Mouse (Mus musculus): ENCODE measurements around the gene Tmem86b. TPM values are rescaled to one million over a fixed set of nuclear protein-coding genes. Genes with fewer than 3 reads are reported as not detected.
A peak's percentile ranks its signal among the peaks of the same experiment; 100 is the strongest.
"Not testable (repeated sequence)": the region's sequence is repeated elsewhere in the genome, so short reads cannot be mapped to it uniquely, and the experiment has no call there.

Tmem86b gene
- polyA plus RNA-seq, 1 experiment from 2014 or later, result 1.5 TPM

- Histone ChIP-seq H3K9me3 (ENCODE audit: control insufficient read depth, low read length) (no peaks in the 10 kb centered on the region), H3K4me2 (ENCODE audit: low read depth) (no peak overlapping the region), H3K4me1 (ENCODE audit: control insufficient read depth, insufficient read depth, low read length) (no peaks in the 10 kb centered on the region), H3K27me3 (ENCODE audit: control insufficient read depth, insufficient read depth, low read length) (no peaks in the 10 kb centered on the region), H3K4me3 (ENCODE audit: low read depth, low read length) (no peak overlapping the region), H3K27ac (ENCODE audit: low read depth, low read length) (no peak overlapping the region), H3K36me3 (ENCODE audit: control insufficient read depth, insufficient read depth, low read length) (no peaks in the 10 kb centered on the region), H3K9ac (ENCODE audit: low read length) (no peak overlapping the region)
- ATAC-seq (ENCODE audit: insufficient read depth, low FRiP score, low TSS enrichment) (no peak), DNase-seq (ENCODE audit: low spot score) (peak; percentile 22)
- 80% methylated on average over 14 of the region's 14 CpGs for WGBS
Measured at GRCm38 (mm10) chr7:4613740-4614403, 17.4 kb downstream of the Tmem86b start.

- Histone ChIP-seq H3K4me1 (ENCODE audit: control insufficient read depth, insufficient read depth, low read length) (no peaks in the 10 kb centered on the region), H3K27me3 (ENCODE audit: control insufficient read depth, insufficient read depth, low read length) (no peaks in the 10 kb centered on the region), H3K4me3 (ENCODE audit: low read depth, low read length) (no peak overlapping the region), H3K9me3 (ENCODE audit: control insufficient read depth, low read length) (no peaks in the 10 kb centered on the region), H3K9ac (ENCODE audit: low read length) (no peak overlapping the region), H3K36me3 (ENCODE audit: control insufficient read depth, insufficient read depth, low read length) (no peaks in the 10 kb centered on the region), H3K27ac (ENCODE audit: low read depth, low read length) (no peak overlapping the region), H3K4me2 (ENCODE audit: low read depth) (no peak overlapping the region)
- 91% methylated on average over 1 of the region's 1 CpGs for WGBS
- ATAC-seq (ENCODE audit: insufficient read depth, low FRiP score, low TSS enrichment) (no peak), DNase-seq (ENCODE audit: low spot score) (no peak)
Measured at GRCm38 (mm10) chr7:4612956-4613355, 18.3 kb downstream of the Tmem86b start.

- Histone ChIP-seq H3K9ac (ENCODE audit: low read length) (no peak overlapping the region), H3K36me3 (ENCODE audit: control insufficient read depth, insufficient read depth, low read length) (no peaks in the 10 kb centered on the region), H3K9me3 (ENCODE audit: control insufficient read depth, low read length) (no peaks in the 10 kb centered on the region), H3K4me3 (ENCODE audit: low read depth, low read length) (no peak overlapping the region), H3K4me2 (ENCODE audit: low read depth) (no peak overlapping the region), H3K27ac (ENCODE audit: low read depth, low read length) (no peak overlapping the region), H3K4me1 (ENCODE audit: control insufficient read depth, insufficient read depth, low read length) (no peaks in the 10 kb centered on the region), H3K27me3 (ENCODE audit: control insufficient read depth, insufficient read depth, low read length) (no peaks in the 10 kb centered on the region)
- 62% methylated on average over 8 of the region's 8 CpGs for WGBS
- DNase-seq (ENCODE audit: low spot score) (no peak), ATAC-seq (ENCODE audit: insufficient read depth, low FRiP score, low TSS enrichment) (no peak)
Measured at GRCm38 (mm10) chr7:4612386-4612785, 18.8 kb downstream of the Tmem86b start.

- WGBS, result 82% methylated on average over 12 of the region's 12 CpGs
Measured at GRCm38 (mm10) chr7:4611921-4612341, 19.3 kb downstream of the Tmem86b start.

GRCm38 (mm10) chr7:4611511-4611910 lies 19.7 kb downstream of the Tmem86b start:
- Histone ChIP-seq H3K9ac (ENCODE audit: low read length) (no peak overlapping the region), H3K27ac (ENCODE audit: low read depth, low read length) (no peak overlapping the region), H3K4me2 (ENCODE audit: low read depth) (no peak overlapping the region), H3K9me3 (ENCODE audit: control insufficient read depth, low read length) (no peaks in the 10 kb centered on the region), H3K36me3 (ENCODE audit: control insufficient read depth, insufficient read depth, low read length) (no peaks in the 10 kb centered on the region), H3K4me1 (ENCODE audit: control insufficient read depth, insufficient read depth, low read length) (no peaks in the 10 kb centered on the region), H3K27me3 (ENCODE audit: control insufficient read depth, insufficient read depth, low read length) (no peaks in the 10 kb centered on the region), H3K4me3 (ENCODE audit: low read depth, low read length) (no peak overlapping the region)
- DNase-seq (ENCODE audit: low spot score) (no peak), ATAC-seq (ENCODE audit: insufficient read depth, low FRiP score, low TSS enrichment) (no peak)
- 84% methylated on average over 12 of the region's 12 CpGs for WGBS

More at GRCm38 (mm10) chr7:4611921-4612341, 19.3 kb downstream of the Tmem86b start:
- H3K36me3 ChIP-seq (ENCODE audit: control insufficient read depth, insufficient read depth, low read length), result no peaks in the 10 kb centered on the region
- no peak for DNase-seq (ENCODE audit: low spot score)
- H3K9ac ChIP-seq (ENCODE audit: low read length), result no peak overlapping the region
- no peak overlapping the region for H3K4me2 ChIP-seq (ENCODE audit: low read depth)
- H3K4me3 ChIP-seq (ENCODE audit: low read depth, low read length), result no peak overlapping the region
- H3K9me3 ChIP-seq (ENCODE audit: control insufficient read depth, low read length), result no peaks in the 10 kb centered on the region
- no peak overlapping the region for H3K27ac ChIP-seq (ENCODE audit: low read depth, low read length)
- no peak for ATAC-seq (ENCODE audit: insufficient read depth, low FRiP score, low TSS enrichment)
- H3K27me3 ChIP-seq (ENCODE audit: control insufficient read depth, insufficient read depth, low read length), result no peaks in the 10 kb centered on the region
- no peaks in the 10 kb centered on the region for H3K4me1 ChIP-seq (ENCODE audit: control insufficient read depth, insufficient read depth, low read length)

- Histone ChIP-seq H3K9ac (ENCODE audit: low read length) (no peak overlapping the region), H3K4me3 (ENCODE audit: low read depth, low read length) (no peak overlapping the region), H3K27ac (ENCODE audit: low read depth, low read length) (no peak overlapping the region), H3K27me3 (ENCODE audit: control insufficient read depth, insufficient read depth, low read length) (no peaks in the 10 kb centered on the region), H3K4me2 (ENCODE audit: low read depth) (no peak overlapping the region), H3K36me3 (ENCODE audit: control insufficient read depth, insufficient read depth, low read length) (no peaks in the 10 kb centered on the region), H3K9me3 (ENCODE audit: control insufficient read depth, low read length) (no peaks in the 10 kb centered on the region), H3K4me1 (ENCODE audit: control insufficient read depth, insufficient read depth, low read length) (no peaks in the 10 kb centered on the region)
- ATAC-seq (ENCODE audit: insufficient read depth, low FRiP score, low TSS enrichment) (no peak), DNase-seq (ENCODE audit: low spot score) (no peak)
- 62% methylated on average over 5 of the region's 5 CpGs for WGBS
Measured at GRCm38 (mm10) chr7:4608002-4608401, 23.2 kb downstream of the Tmem86b start.

- no peak for DNase-seq (ENCODE audit: low spot score)
- Histone ChIP-seq H3K36me3 (ENCODE audit: control insufficient read depth, insufficient read depth, low read length) (no peaks in the 10 kb centered on the region), H3K4me3 (ENCODE audit: low read depth, low read length) (no peak within 1 kb of the TSS), H3K4me2 (ENCODE audit: low read depth) (no peak within 1 kb of the TSS), H3K27me3 (ENCODE audit: control insufficient read depth, insufficient read depth, low read length) (no peaks in the 10 kb centered on the region), H3K4me1 (ENCODE audit: control insufficient read depth, insufficient read depth, low read length) (no peaks in the 10 kb centered on the region), H3K9me3 (ENCODE audit: control insufficient read depth, low read length) (no peaks in the 10 kb centered on the region), H3K27ac (ENCODE audit: low read depth, low read length) (no peak within 1 kb of the TSS), H3K9ac (ENCODE audit: low read length) (no peak within 1 kb of the TSS)
- 81% methylated on average over 6 of the region's 6 CpGs for WGBS
- ATAC-seq (ENCODE audit: insufficient read depth, low FRiP score, low TSS enrichment), result no peak
Measured at GRCm38 (mm10) chr7:4603873-4604272, 27.3 kb downstream of the Tmem86b start, which contains the start of gene Ptprh. Ptprh (minus strand) TSS chr7:4604041.

GRCm38 (mm10) chr7:4602969-4603368 lies 28.3 kb downstream of the Tmem86b start:
- DNase-seq (ENCODE audit: low spot score), result no peak
- no peak for ATAC-seq (ENCODE audit: insufficient read depth, low FRiP score, low TSS enrichment)
- H3K9me3 ChIP-seq (ENCODE audit: control insufficient read depth, low read length), result no peaks in the 10 kb centered on the region
- no peaks in the 10 kb centered on the region for H3K36me3 ChIP-seq (ENCODE audit: control insufficient read depth, insufficient read depth, low read length)
- H3K27me3 ChIP-seq (ENCODE audit: control insufficient read depth, insufficient read depth, low read length), result no peaks in the 10 kb centered on the region
- H3K4me2 ChIP-seq (ENCODE audit: low read depth), result no peak overlapping the region
- no peak overlapping the region for H3K27ac ChIP-seq (ENCODE audit: low read depth, low read length)
- 79% methylated on average over 6 of the region's 6 CpGs for WGBS
- no peak overlapping the region for H3K4me3 ChIP-seq (ENCODE audit: low read depth, low read length)
- H3K9ac ChIP-seq (ENCODE audit: low read length), result no peak overlapping the region
- H3K4me1 ChIP-seq (ENCODE audit: control insufficient read depth, insufficient read depth, low read length), result no peaks in the 10 kb centered on the region

GRCm38 (mm10) chr7:4597046-4597445 lies 34.2 kb downstream of the Tmem86b start:
- H3K4me1 ChIP-seq (ENCODE audit: control insufficient read depth, insufficient read depth, low read length); H3K4me3 ChIP-seq (ENCODE audit: low read depth, low read length); DNase-seq (ENCODE audit: low spot score); H3K4me2 ChIP-seq (ENCODE audit: low read depth); H3K27me3 ChIP-seq (ENCODE audit: control insufficient read depth, insufficient read depth, low read length); H3K9ac ChIP-seq (ENCODE audit: low read length); ATAC-seq (ENCODE audit: insufficient read depth, low FRiP score, low TSS enrichment); H3K9me3 ChIP-seq (ENCODE audit: control insufficient read depth, low read length); H3K27ac ChIP-seq (ENCODE audit: low read depth, low read length); H3K36me3 ChIP-seq (ENCODE audit: control insufficient read depth, insufficient read depth, low read length): not testable (repeated sequence)
- WGBS, result 80% methylated on average over 4 of the region's 4 CpGs

All from neural tube, embryonic 11.5 days (tissue).